Mouse (Mus musculus): ENCODE results near the gene Clasp1.

- TF ChIP-seq POLR2A (IDR thresholded peaks at IDR 0.05; ENCODE audit: borderline replicate concordance, control insufficient read depth, low read depth, low read length) (no peak), CTCF (IDR thresholded peaks at IDR 0.05; ENCODE audit: control insufficient read depth, insufficient read depth, low read length) (no peak)
Measured at GRCm38 (mm10) chr1:118501691-118502090, 112.8 kb downstream of the Clasp1 start.
